Mouse (Mus musculus) liver, postnatal 0 days (tissue): ENCODE data around the gene Nipal1.

ENCODE experiments used
- CTCF ChIP-seq: sonication (generic); IDR thresholded peaks from 2 replicates; pipeline ENCODE4 v1.5.1; 2016; ENCODE audit warnings: antibody characterized with exemption, low read depth
- EP300 ChIP-seq: IDR thresholded peaks from 2 replicates; pipeline ENCODE4 v1.6.1; 2016; ENCODE audit warnings: antibody characterized with exemption, low read depth, mild to moderate bottlenecking

- TF ChIP-seq CTCF = no peak
- TF ChIP-seq EP300 = no peak
Observed at GRCm38 (mm10) chr5:72647958-72648595, 482 bp downstream of the Nipal1 start.
